Mouse (Mus musculus) lung, adult 2 months (tissue): ENCODE measurements around the gene Ptk6.

Experiments used
- CTCF ChIP-seq: fragments of 200-500 bp; IDR thresholded peaks from 2 replicates; pipeline ENCODE4 v1.5.1; 2011; ENCODE audit warnings: mild to moderate bottlenecking, low read length, control low read depth; ENCODE audit not compliant: insufficient read depth
- POLR2A ChIP-seq: fragments of 200-500 bp; IDR thresholded peaks from 2 replicates; pipeline ENCODE4 v1.6.1; 2011; ENCODE audit warnings: low read depth, mild to moderate bottlenecking, control low read depth, low read length, borderline replicate concordance; ENCODE audit errors: extremely low read depth

DNA sequence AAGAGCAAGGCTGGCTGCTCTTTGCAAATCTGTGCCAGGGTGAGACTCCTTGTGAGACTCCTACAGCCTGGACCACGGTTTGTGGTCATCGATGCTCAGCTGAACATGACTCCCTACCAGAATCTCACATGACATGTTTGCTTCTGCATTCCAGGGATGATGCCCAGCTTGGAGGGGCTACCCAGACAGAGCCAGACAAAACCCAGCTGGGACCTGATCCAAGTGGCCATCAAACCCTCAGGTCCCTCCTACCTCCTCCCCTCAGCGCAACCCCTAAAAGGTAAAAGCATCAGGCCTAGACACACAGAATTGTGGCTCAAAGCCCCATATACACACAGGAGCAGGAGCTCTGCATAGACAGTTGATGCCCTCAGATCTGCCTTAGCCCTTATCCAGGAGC is 48.2 kb downstream of the Ptk6 start:
- no peak for TF ChIP-seq CTCF
- no peak for TF ChIP-seq POLR2A
